Mouse (Mus musculus) MEL (cell line): Measurements from ENCODE around the gene Epha3. TPM values are rescaled to one million over a fixed set of nuclear protein-coding genes. Genes with fewer than 3 reads are reported as not detected.

ENCODE experiments used
- DNase-seq: peaks from one replicate; pipeline ENCODE4 v3.0.0; 2011; ENCODE audit warnings: low read depth, low spot score
- H3K27ac ChIP-seq: 2 replicates; pipeline ENCODE4 v1.5.1; 2012; ENCODE audit warnings: low read depth, mild to moderate bottlenecking, control low read depth, low read length, moderate library complexity; ENCODE audit not compliant: control insufficient read depth
- H3K27me3 ChIP-seq, 2 experiments: fragments of 150-350 bp in 1 of 2; sonication (generic) in 1 of 2; 2 replicates each; pipeline ENCODE4 v1.6.1; 2012; ENCODE audit warnings: low read length in 2 of 2, mild to moderate bottlenecking in 2 of 2, improper control_type of control experiment in 1 of 2, moderate library complexity in 1 of 2; ENCODE audit not compliant: insufficient read depth in 2 of 2, control insufficient read depth in 1 of 2
- H3K36me3 ChIP-seq, 2 experiments: 2 replicates each; pipeline ENCODE4 v1.6.1; 2012 to 2014; ENCODE audit warnings: low read length in 2 of 2, improper control_type of control experiment in 1 of 2, inconsistent platforms in 1 of 2, mild to moderate bottlenecking in 1 of 2; ENCODE audit not compliant: insufficient read depth in 2 of 2, control insufficient read depth in 1 of 2
- H3K4me1 ChIP-seq, 2 experiments: fragments of 150-350 bp in 1 of 2; sonication (generic) in 1 of 2; 2 replicates each; pipeline ENCODE4 v1.6.1; 2012; ENCODE audit warnings: low read length in 2 of 2, improper control_type of control experiment in 1 of 2, mild to moderate bottlenecking in 1 of 2; ENCODE audit not compliant: insufficient read depth in 2 of 2, control insufficient read depth in 1 of 2
- H3K4me3 ChIP-seq, 2 experiments: fragments of 150-350 bp in 1 of 2; sonication (generic) in 1 of 2; 2 replicates each; pipeline ENCODE4 v1.5.1; 2012; ENCODE audit warnings: low read depth in 2 of 2, low read length in 2 of 2, mild to moderate bottlenecking in 2 of 2, moderate library complexity in 2 of 2, control low read depth in 1 of 2, improper control_type of control experiment in 1 of 2; ENCODE audit not compliant: control insufficient read depth in 1 of 2, insufficient read depth in 1 of 2
- H3K79me2 ChIP-seq: 2 replicates; pipeline ENCODE4 v1.6.1; 2012; ENCODE audit warnings: mild to moderate bottlenecking, low read length, moderate library complexity; ENCODE audit not compliant: control insufficient read depth, poor library complexity, insufficient read depth
- H3K9ac ChIP-seq: 2 replicates; pipeline ENCODE4 v1.6.1; 2012; ENCODE audit warnings: low read depth, mild to moderate bottlenecking, control low read depth, low read length, moderate library complexity; ENCODE audit not compliant: control insufficient read depth, poor library complexity, severe bottlenecking
- H3K9me3 ChIP-seq: fragments of 150-350 bp; sonication (generic); replicated peaks from 2 replicates; pipeline ENCODE4 v1.6.1; 2012; ENCODE audit warnings: mild to moderate bottlenecking, low read length, improper control_type of control experiment, moderate library complexity; ENCODE audit not compliant: insufficient read depth
- BHLHE40 ChIP-seq: IDR thresholded peaks from 2 replicates; pipeline ENCODE4 v1.6.1; 2012; ENCODE audit warnings: low read depth, mild to moderate bottlenecking, inconsistent platforms, low read length, improper control_type of control experiment, borderline replicate concordance
- CHD2 ChIP-seq: IDR thresholded peaks from 2 replicates; pipeline ENCODE4 v1.6.1; 2011; ENCODE audit warnings: low read length, improper control_type of control experiment
- HCFC1 ChIP-seq: IDR thresholded peaks from 2 replicates; pipeline ENCODE4 v1.6.1; 2012; ENCODE audit warnings: low read depth, mild to moderate bottlenecking, inconsistent platforms, low read length, improper control_type of control experiment, moderate library complexity
- JUND ChIP-seq: IDR thresholded peaks from 2 replicates; pipeline ENCODE4 v1.6.1; 2011; ENCODE audit warnings: low read depth, mild to moderate bottlenecking, improper control_type of control experiment, low read length
- MEF2A ChIP-seq: IDR thresholded peaks from 2 replicates; pipeline ENCODE4 v1.6.1; 2014; ENCODE audit warnings: low read depth, mild to moderate bottlenecking, inconsistent platforms, low read length, improper control_type of control experiment; ENCODE audit not compliant: poor library complexity, insufficient replicate concordance, severe bottlenecking; ENCODE audit errors: extremely low read depth
- MXI1 ChIP-seq: IDR thresholded peaks from 2 replicates; pipeline ENCODE4 v1.6.1; 2011; ENCODE audit warnings: mild to moderate bottlenecking, low read depth, low read length, improper control_type of control experiment
- MYB ChIP-seq: IDR thresholded peaks from 2 replicates; pipeline ENCODE4 v1.6.1; 2011; ENCODE audit warnings: mild to moderate bottlenecking, low read depth, low read length, improper control_type of control experiment
- MYC ChIP-seq: IDR thresholded peaks from 2 replicates; pipeline ENCODE4 v1.6.1; 2011; ENCODE audit warnings: low read depth, mild to moderate bottlenecking, low read length, improper control_type of control experiment, moderate library complexity
- POLR2AphosphoS5 ChIP-seq: IDR thresholded peaks from 2 replicates; pipeline ENCODE4 v1.6.1; 2012; ENCODE audit warnings: low read depth, borderline replicate concordance, mild to moderate bottlenecking, inconsistent platforms, low read length, moderate library complexity, mixed read lengths
- RAD21 ChIP-seq: IDR thresholded peaks from 2 replicates; pipeline ENCODE4 v1.6.1; 2011; ENCODE audit warnings: mild to moderate bottlenecking, low read depth, low read length, improper control_type of control experiment
- TCF12 ChIP-seq: IDR thresholded peaks from 2 replicates; pipeline ENCODE4 v1.6.1; 2014; ENCODE audit warnings: low read depth, mild to moderate bottlenecking, inconsistent platforms, low read length, improper control_type of control experiment, moderate library complexity
- UBTF ChIP-seq: IDR thresholded peaks from 2 replicates; pipeline ENCODE4 v1.6.1; 2012; ENCODE audit warnings: low read depth, mild to moderate bottlenecking, inconsistent platforms, low read length, improper control_type of control experiment, moderate library complexity, borderline replicate concordance; ENCODE audit not compliant: insufficient read depth
- USF1 ChIP-seq: IDR thresholded peaks from 2 replicates; pipeline ENCODE4 v1.6.1; 2014; ENCODE audit warnings: low read depth, mild to moderate bottlenecking, inconsistent platforms, low read length, improper control_type of control experiment, moderate library complexity
- USF2 ChIP-seq, 2 experiments: IDR thresholded peaks; 2 replicates each; pipeline ENCODE4 v1.6.1; 2011 to 2012; ENCODE audit warnings: improper control_type of control experiment in 2 of 2, low read length in 2 of 2, borderline replicate concordance in 1 of 2, inconsistent platforms in 1 of 2, low read depth in 1 of 2, mild to moderate bottlenecking in 1 of 2; ENCODE audit not compliant: insufficient read depth in 1 of 2
- ZC3H11A ChIP-seq: IDR thresholded peaks from 2 replicates; pipeline ENCODE4 v1.6.1; 2012; ENCODE audit warnings: low read depth, mild to moderate bottlenecking, inconsistent platforms, low read length, improper control_type of control experiment
- ZKSCAN1 ChIP-seq: IDR thresholded peaks from 2 replicates; pipeline ENCODE4 v1.6.1; 2012; ENCODE audit warnings: low read depth, mild to moderate bottlenecking, inconsistent platforms, low read length, improper control_type of control experiment, moderate library complexity
- ZMIZ1 ChIP-seq: IDR thresholded peaks from 2 replicates; pipeline ENCODE4 v1.6.1; 2012; ENCODE audit warnings: low read depth, mild to moderate bottlenecking, inconsistent platforms, low read length, improper control_type of control experiment, moderate library complexity
- polyA plus RNA-seq, 2 experiments: library from polyadenylated mRNA; stranded (reverse) in 1 of 2; unstranded in 1 of 2; fragments of >175 nt in 1 of 2; fragments of >200 nt in 1 of 2; gene quantifications; 2 replicates each; pipeline versions ENCODE4 v1.2.1 to v1.2.4; 2012; ENCODE audit warnings: low replicate concordance in 2 of 2, low read depth in 1 of 2; ENCODE audit not compliant: insufficient read length in 2 of 2, insufficient read depth in 1 of 2, missing spikeins in 1 of 2
- total RNA-seq: library from RNA; depleted of rRNA; stranded (reverse); fragments of 300-350 nt; gene quantifications from 2 replicates; pipeline ENCODE4 v1.2.3, GENCODE M21; 2012

Gene Epha3
- total and polyA plus RNA-seq, 3 experiments = not detected

DNA sequence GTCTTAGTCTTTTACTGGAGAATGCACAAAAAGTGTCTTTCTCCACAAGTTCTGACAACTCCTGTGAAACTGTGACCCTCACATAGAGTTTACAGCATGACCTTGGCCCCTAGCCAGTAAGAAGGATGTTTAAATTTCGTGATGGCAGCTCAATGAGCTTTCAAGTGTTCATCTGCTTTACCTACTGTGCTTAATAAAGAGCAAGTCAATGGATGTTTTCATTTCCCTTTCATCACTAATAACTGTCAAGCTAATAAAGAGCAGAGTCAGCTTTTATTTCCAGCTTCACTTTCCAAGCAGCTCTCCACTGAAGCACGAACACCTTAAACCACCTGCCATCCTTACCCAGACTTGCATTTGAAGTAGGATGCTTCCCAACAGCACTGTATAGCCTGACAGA, 103.9 kb downstream of the Epha3 start:
- no peaks in the 10 kb centered on the region for H3K36me3 ChIP-seq
- no peaks in the 10 kb centered on the region for H3K27me3 ChIP-seq

GRCm38 (mm10) chr16:63753052-63753451, 110.9 kb downstream of the Epha3 start:
- H3K4me1 ChIP-seq = no peaks in the 10 kb centered on the region
- no peaks in the 10 kb centered on the region for H3K27me3 ChIP-seq
- no peaks in the 10 kb centered on the region for H3K9me3 ChIP-seq
- H3K79me2 ChIP-seq = no peaks in the 10 kb centered on the region
- no peak for TF ChIP-seq MYB
- no peak for TF ChIP-seq ZC3H11A
- TF ChIP-seq UBTF = no peak
- no peak for TF ChIP-seq ZMIZ1
- TF ChIP-seq CHD2 = no peak
- no peak for TF ChIP-seq MYC
- no peak for TF ChIP-seq HCFC1
- no peak for TF ChIP-seq MEF2A
- TF ChIP-seq ZKSCAN1 = no peak
- TF ChIP-seq USF2 (IDR thresholded peaks at IDR 0.05; ENCODE audit: borderline replicate concordance in 1 of 2, insufficient read depth in 1 of 2, low read depth in 1 of 2, low read length in 2 of 2) = no peak
- TF ChIP-seq POLR2AphosphoS5 = no peak
- no peak for TF ChIP-seq USF1
- TF ChIP-seq BHLHE40 = no peak
- no peak for TF ChIP-seq JUND
- no peak for TF ChIP-seq RAD21
- TF ChIP-seq MXI1 = no peak
- H3K36me3 ChIP-seq = no peaks in the 10 kb centered on the region
- DNase-seq = no peak
- no peak overlapping the region for H3K4me3 ChIP-seq
- H3K9ac ChIP-seq = no peak overlapping the region
- H3K27ac ChIP-seq = no peak overlapping the region

More for the DNA sequence above, 103.9 kb downstream of the Epha3 start:
- Histone ChIP-seq H3K4me1 (no peaks in the 10 kb centered on the region), H3K27ac (no peak overlapping the region), H3K4me3 (no peak overlapping the region), H3K9ac (no peak overlapping the region), H3K9me3 (no peaks in the 10 kb centered on the region), H3K79me2 (no peaks in the 10 kb centered on the region)
- TF ChIP-seq USF2 (IDR thresholded peaks at IDR 0.05; ENCODE audit: borderline replicate concordance in 1 of 2, insufficient read depth in 1 of 2, low read depth in 1 of 2, low read length in 2 of 2) (no peak), TCF12 (no peak)
- DNase-seq = no peak
